Mouse (Mus musculus) thymus, adult 2 months (tissue): ENCODE results near the gene Arhgap31. TPM values are rescaled to one million over a fixed set of nuclear protein-coding genes. Genes with fewer than 3 reads are reported as not detected.

Source experiments
- DNase-seq: peaks from one replicate; pipeline ENCODE4 v3.0.0; 2021
- H3K27ac ChIP-seq: fragments of 200-500 bp; 2 replicates; pipeline ENCODE4 v1.5.1; 2012; ENCODE audit warnings: low read length, control low read depth; ENCODE audit not compliant: control insufficient read depth, insufficient read depth
- H3K27me3 ChIP-seq: fragments of 200-500 bp; 2 replicates; pipeline ENCODE4 v1.6.1; 2012; ENCODE audit warnings: mild to moderate bottlenecking, low read length, moderate library complexity, mixed read lengths; ENCODE audit not compliant: control insufficient read depth, insufficient read depth
- H3K36me3 ChIP-seq: fragments of 200-500 bp; 2 replicates; pipeline ENCODE4 v1.6.1; 2012; ENCODE audit warnings: mild to moderate bottlenecking, low read length, moderate library complexity; ENCODE audit not compliant: control insufficient read depth, insufficient read depth
- H3K4me1 ChIP-seq: fragments of 200-500 bp; replicated peaks from 2 replicates; pipeline ENCODE4 v1.6.1; 2012; ENCODE audit warnings: low read length; ENCODE audit not compliant: control insufficient read depth, insufficient read depth
- H3K4me3 ChIP-seq: fragments of 200-500 bp; 2 replicates; pipeline ENCODE4 v1.5.1; 2012; ENCODE audit warnings: mild to moderate bottlenecking, low read length, control low read depth, moderate library complexity; ENCODE audit not compliant: control insufficient read depth, insufficient read depth
- CTCF ChIP-seq: fragments of 200-500 bp; IDR thresholded peaks from 2 replicates; pipeline ENCODE4 v1.5.1; 2012; ENCODE audit warnings: mild to moderate bottlenecking, control low read depth, low read length, moderate library complexity, borderline replicate concordance; ENCODE audit not compliant: control insufficient read depth, poor library complexity, insufficient read depth; ENCODE audit errors: extremely low read depth
- POLR2A ChIP-seq: fragments of 200-500 bp; IDR thresholded peaks from 2 replicates; pipeline ENCODE4 v1.6.1; 2012; ENCODE audit warnings: mild to moderate bottlenecking, low read length, control low read depth, moderate library complexity; ENCODE audit not compliant: control insufficient read depth, poor library complexity, insufficient read depth; ENCODE audit errors: extremely low read depth
- WGBS: fragments of 180-500 bp; shearing (Covaris S2); methylation state at CpG from one replicate; pipeline ENCODE4 v1.1.7; 2018; 5-methylcytosine and 5-hydroxymethylcytosine counted together
- polyA plus RNA-seq: library from polyadenylated mRNA; depleted of rRNA; stranded (reverse); fragments of >200 nt; gene quantifications from 2 replicates; pipeline ENCODE4 v1.2.3, GENCODE M21; 2012

Arhgap31 gene
- polyA plus RNA-seq, 1 experiment, result 10.2 TPM

DNA sequence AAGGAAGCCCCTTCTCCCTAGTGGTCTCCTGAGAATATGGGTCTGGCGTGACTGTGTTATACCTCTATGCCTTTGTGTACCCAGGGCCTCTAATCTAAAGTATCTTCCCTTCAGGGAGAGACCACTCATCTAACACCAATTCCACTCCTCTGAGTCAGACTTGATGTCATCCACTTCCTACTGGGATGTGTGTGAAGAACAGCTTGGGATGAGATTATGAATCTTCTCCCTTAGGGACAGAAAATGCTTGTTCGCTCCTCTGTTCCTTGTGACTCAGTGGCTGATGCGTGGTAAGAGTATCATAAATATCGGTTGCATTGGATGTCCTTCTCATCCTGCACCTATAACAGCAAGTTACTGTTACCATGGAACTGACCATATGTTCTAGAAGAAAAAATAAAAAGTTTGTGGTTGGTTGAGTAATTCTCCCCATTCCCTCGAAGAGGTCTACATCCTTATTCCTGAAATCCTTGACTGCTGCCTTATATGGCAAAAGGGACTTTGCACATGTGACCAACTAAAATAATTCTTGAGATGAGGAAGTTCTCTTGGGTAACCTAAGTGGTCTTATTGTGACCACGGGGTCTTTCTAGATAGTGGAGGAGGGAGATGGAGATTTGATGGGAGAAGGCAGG lies 18.1 kb downstream of the Arhgap31 start:
- Histone ChIP-seq H3K27me3 (no peaks in the 10 kb centered on the region), H3K4me1 (no peaks in the 10 kb centered on the region), H3K4me3 (no peak overlapping the region), H3K27ac (no peak overlapping the region), H3K36me3 (no peaks in the 10 kb centered on the region)
- 76% methylated on average over 6 of the region's 6 CpGs for WGBS
- no peak for TF ChIP-seq CTCF
- TF ChIP-seq POLR2A, result no peak
- no peak for DNase-seq

DNA sequence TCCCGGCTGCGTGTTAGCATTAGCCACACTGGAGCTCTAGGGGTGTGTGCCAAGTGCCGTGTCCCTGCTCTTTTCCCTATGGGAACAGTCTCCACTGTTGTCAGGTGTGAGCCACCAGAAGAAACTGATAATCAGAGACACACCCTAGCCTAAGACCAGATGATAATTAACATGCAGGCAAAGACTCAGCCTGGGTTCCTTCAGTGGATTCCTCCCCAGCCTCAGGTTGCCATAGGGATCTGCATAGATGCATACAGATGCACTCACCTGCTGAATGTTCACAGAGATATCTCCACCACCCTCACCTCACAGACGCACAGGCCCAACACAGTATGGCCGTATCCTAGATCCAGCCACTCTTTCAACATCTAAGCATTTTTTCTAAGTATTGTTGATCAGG lies 22.6 kb downstream of the Arhgap31 start:
- 97% methylated on average over 5 of the region's 5 CpGs for WGBS
- no peak overlapping the region for H3K4me3 ChIP-seq

DNA sequence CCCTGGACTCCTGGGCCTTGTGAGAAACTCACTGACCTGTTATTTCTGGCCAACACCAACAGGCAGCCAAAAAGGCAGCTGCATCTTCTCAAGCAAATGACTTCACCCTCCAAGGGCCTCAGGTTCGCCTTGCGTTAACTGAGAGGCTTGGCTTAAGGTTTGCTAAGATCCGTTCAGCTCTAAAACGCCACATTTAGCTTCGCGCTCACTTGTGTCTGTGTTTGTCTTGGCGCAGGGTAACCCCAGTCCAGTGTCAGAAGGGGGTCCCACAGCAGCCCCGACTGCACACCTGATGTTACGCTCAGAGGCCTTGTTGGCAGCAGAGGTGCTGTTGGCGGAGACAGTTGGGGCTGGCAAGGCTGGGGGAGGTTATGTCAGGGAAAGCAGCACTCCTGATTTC lies 23.3 kb downstream of the Arhgap31 start:
- H3K4me1 ChIP-seq, result no peaks in the 10 kb centered on the region
- WGBS, result 95% methylated on average over 10 of the region's 10 CpGs
- H3K27ac ChIP-seq, result no peak overlapping the region
- H3K36me3 ChIP-seq, result no peaks in the 10 kb centered on the region
- no peak for DNase-seq
- no peak overlapping the region for H3K4me3 ChIP-seq
- TF ChIP-seq POLR2A, result no peak
- H3K27me3 ChIP-seq, result no peaks in the 10 kb centered on the region

More for the DNA sequence above, 22.6 kb downstream of the Arhgap31 start:
- DNase-seq, result no peak
- no peaks in the 10 kb centered on the region for H3K36me3 ChIP-seq
- no peaks in the 10 kb centered on the region for H3K27me3 ChIP-seq
- no peaks in the 10 kb centered on the region for H3K4me1 ChIP-seq
- H3K27ac ChIP-seq, result no peak overlapping the region
- no peak for TF ChIP-seq POLR2A
- no peak for TF ChIP-seq CTCF

DNA sequence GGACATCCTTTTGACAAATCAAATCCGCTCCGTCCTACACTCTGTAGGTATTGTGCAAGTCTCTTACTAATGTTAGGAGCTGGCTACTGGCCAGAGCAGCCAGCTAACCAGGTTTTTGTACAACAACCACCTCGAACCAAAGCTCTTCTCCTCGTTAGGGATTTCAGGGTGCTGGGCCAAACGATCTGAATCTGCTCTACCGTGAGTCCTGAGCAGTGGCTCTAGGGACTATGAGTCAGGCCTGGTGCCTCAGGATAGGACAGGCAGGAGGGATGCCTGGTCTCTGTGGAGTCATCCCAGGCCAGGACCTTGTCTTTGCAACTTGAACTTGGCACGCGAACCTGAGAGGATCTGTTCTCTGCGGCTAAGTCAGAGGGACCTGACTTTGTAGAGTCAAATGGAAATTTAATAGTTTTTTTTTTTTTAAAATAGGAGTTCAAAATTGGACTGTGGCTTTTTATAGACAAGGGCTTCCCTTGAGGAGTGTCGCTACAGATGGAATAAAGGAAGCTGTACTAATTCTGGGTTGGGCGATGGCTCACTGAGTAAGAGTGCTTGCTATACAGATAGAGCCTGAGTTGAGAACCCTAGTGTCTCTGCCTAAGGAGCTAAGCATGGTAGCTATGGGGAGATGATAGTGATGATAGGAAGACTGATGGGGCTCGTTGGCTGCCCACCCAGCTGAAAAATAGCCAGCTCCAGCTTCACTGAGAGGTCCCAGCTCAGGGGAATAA lies 24.4 kb downstream of the Arhgap31 start:
- no peak overlapping the region for H3K4me3 ChIP-seq
- DNase-seq, result no peak
- 96% methylated on average over 12 of the region's 12 CpGs for WGBS
- TF ChIP-seq POLR2A, result no peak
- TF ChIP-seq CTCF, result no peak
- H3K36me3 ChIP-seq, result no peaks in the 10 kb centered on the region
- no peaks in the 10 kb centered on the region for H3K4me1 ChIP-seq
- H3K27ac ChIP-seq, result no peak overlapping the region
- no peaks in the 10 kb centered on the region for H3K27me3 ChIP-seq

DNA sequence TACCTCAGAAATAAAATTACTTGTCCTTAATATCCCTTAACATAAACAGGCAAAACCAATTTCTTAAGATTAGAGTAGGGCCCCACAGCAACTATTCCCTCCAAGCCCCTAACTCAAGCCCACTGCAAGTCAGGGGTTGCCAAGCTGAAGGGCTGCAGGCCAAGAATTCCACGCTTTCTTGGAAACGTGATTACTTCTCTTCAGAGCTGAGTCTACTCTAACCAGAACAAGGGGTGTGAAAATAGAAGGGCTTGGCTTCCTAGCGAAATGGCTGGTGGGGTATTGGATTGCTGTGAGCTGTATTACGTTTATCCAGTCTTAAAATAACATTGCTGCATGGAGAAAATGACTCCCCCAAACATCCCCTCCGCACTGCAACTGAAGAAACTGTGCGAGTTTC lies 25.4 kb downstream of the Arhgap31 start:
- no peaks in the 10 kb centered on the region for H3K36me3 ChIP-seq
- H3K4me3 ChIP-seq, result no peak overlapping the region
- TF ChIP-seq POLR2A (no peak), CTCF (no peak)
- no peak for DNase-seq
- no peak overlapping the region for H3K27ac ChIP-seq
- no peaks in the 10 kb centered on the region for H3K4me1 ChIP-seq
- WGBS, result 93% methylated on average over 6 of the region's 6 CpGs
- H3K27me3 ChIP-seq, result no peaks in the 10 kb centered on the region

DNA sequence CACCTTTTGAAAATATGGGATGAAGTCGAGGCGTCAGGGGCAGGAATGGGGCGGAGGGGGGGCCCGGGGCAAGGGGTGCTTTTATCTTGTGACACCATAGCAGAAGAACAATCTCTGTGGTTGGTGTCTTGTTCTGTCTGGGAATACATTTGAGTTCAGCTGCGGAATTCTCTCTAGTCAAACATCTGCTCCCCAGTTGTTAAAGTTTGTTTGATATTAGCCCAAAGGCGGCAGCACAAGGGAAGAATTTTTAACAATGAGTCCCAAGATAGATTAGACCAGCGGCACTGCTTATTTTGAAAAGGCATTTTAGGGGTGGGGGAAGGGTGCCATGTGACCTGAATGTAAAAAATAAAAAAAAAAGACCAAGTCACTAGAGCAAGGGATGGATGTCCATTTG lies 30.0 kb downstream of the Arhgap31 start:
- Histone ChIP-seq H3K4me1 (peaks cover 11% of the 10 kb centered on the region), H3K36me3 (no peaks in the 10 kb centered on the region), H3K27ac (no peak overlapping the region), H3K4me3 (no peak overlapping the region), H3K27me3 (no peaks in the 10 kb centered on the region)
- DNase-seq, result no peak
- no peak for TF ChIP-seq POLR2A
- no peak for TF ChIP-seq CTCF
- WGBS, result 93% methylated on average over 7 of the region's 7 CpGs

DNA sequence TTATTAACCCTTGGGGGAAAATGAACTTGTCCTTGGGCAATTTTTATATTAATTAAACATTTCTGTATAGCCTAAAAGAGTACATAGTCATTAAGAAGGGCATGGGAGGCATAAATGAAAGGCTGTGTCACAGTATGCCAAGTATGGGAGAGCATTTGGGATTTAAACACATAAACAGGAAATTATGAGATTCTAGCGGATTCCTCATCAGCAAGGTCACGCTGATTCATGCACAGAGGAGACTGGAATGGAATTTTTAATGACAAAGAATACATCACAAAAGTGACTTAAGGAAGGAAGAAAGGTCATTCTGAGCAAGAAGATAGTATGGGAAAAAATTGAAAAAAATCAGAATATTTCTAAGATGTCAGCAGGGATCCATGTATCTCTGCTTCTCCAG lies 31.8 kb downstream of the Arhgap31 start:
- Histone ChIP-seq H3K27me3 (no peaks in the 10 kb centered on the region), H3K36me3 (no peaks in the 10 kb centered on the region), H3K4me3 (no peak overlapping the region), H3K27ac (no peak overlapping the region), H3K4me1 (peaks cover 11% of the 10 kb centered on the region)
- 98% methylated on average over 2 of the region's 2 CpGs for WGBS
- TF ChIP-seq CTCF, result no peak
- TF ChIP-seq POLR2A, result no peak
- DNase-seq, result no peak
